Mouse (Mus musculus) C3H10T1/2 (cell line): Measurements from ENCODE around the gene Ube2e1. TPM values are rescaled to one million over a fixed set of nuclear protein-coding genes. Genes with fewer than 3 reads are reported as not detected.

ENCODE experiments used
- polyA plus RNA-seq, 2 experiments: library from polyadenylated mRNA; unstranded; fragments of >200 nt; fragmentation: generic; extraction: Trizol; gene quantifications; one replicate each; pipeline ENCODE4 v1.2.1; 2012; ENCODE audit warnings: missing spikeins in 2 of 2

Ube2e1 gene
- polyA plus RNA-seq = 10 to 100 TPM in 1 of 2 experiments, 1 to 10 TPM in 1; 3.5 to 25.2 TPM

DNA sequence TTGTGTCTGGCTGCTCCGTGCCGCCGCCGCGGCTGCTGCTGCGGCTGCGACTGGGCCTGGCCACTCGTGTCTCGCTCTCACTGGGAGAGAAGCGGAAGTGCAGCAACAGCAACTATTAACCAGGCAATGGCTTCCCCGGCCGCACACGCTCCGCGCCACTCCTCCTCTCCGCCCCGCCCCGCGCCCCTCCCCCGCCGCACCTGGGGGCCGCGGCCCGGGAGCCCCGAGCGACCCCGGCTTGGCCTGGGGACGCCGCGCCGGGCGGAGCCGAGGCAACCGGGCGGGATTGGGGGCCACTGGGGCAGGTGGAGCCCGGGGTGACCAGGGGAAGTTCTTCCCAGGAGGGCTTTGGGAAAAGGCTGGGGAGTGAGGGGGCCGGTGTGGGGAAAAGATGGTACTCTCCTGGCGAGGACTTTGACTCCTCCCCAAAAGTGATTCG lies at the start of gene Ube2e1:
TSS of gene Ube2e1 (minus strand) at position 167 of the 439 bp plus-strand sequence.

DNA sequence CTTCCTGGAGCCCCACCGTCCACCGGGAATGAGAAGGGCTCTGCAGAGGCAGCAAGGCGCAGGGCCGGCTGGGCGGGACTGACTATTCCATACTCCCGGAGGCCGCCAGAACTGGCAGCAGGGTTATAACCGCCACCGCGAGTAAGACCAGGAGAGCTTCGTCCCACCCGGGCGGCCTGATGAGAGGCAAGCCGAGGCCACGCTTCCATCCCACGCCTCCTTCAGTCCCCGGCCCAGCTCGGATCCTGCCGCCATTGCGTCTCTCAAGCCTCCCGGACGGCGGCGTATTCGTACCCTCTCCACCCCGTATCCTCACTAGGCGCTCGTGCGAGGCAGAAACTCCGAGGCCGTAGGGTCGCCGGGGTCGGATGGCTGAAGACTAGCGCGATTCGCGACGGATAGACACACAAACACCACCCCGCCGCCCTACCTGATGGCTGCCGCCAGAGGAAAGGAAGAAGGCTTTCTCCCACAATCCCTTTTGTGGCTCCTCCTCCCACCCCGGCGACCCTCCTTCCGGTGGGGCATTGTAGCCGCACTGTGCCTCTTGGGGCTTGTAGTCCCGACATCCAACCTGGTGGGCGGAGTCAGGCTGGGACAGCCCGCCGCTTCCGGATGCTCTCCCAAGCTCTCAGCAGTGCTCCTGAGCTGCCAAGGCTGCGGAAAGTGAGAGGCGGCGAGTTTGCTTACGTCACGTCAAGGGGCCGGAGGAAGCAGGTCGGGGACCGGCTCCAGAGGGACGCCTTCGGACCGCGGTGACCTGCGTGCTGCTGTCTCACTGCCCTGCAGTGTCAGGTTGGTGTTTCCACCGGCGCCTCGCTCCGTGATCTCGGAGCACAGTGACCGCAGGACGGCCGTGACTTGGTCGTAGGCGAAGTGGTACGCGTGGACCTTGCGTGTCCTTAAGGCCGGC lies 60.9 kb downstream of the Ube2e1 start, which contains the start of the genes Nkiras1 and Rpl15:
TSS of gene Nkiras1 (plus strand) at position 608 of the 913 bp plus-strand sequence.
TSS of gene Rpl15 (minus strand) at position 863 of the 913 bp plus-strand sequence.

DNA sequence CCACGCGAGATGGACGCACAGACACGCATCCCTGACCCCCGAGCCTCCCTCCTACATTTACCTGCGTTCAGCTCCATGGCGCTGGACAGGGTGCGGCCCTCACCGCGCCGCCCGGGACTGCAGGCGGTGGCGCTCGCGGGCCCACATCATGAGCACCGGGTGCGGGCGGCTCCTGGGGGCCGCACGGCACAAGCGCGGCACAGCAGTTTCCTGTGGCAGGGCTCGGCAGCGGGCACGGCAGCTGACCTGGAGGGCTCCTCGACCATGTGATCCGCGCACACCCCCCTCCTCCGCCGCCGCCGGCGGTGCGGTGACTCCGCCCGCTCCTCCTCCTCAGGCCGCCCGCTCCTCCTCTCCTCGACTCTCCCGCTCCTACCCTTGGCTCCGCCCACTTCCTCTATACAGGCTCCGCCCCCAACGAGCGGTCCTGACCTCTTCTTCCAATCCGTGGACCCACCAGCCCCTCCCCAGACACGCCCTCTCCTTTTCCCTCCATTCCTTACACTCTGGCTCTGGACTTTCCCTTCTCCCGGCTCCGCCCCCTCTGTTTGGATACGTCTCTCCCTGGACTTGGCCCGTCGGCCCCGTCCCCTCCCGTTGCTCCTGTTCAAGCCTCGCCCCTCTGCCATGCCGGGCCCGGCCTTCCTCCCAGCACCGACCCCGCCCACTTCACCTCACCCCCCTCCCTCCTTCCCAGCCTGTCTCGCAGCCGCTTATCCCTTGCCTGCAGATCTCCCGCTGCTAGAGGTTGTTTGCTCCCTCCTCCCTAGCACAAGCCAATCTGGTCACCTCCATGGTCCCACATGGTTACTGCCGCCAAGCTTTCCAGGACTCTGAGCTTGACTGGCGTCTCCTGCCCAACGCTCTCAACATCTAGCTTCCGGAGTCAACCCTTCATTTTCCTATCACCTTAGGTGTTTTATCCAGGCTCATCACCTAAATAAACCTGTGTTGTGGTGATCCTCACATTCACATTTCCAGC lies 92.6 kb downstream of the Ube2e1 start, which contains the start of gene Nr1d2:
TSS of gene Nr1d2 (minus strand) at position 378 of the 982 bp plus-strand sequence.

Other genes starting within 250 kb of the Ube2e1 start
- gene Nr1d2, start 92.7 kb downstream of the Ube2e1 start, polyA plus RNA-seq = 1 to 10 TPM in 1 of 2 experiments, under 1 TPM in 1; 0.20 to 2.4 TPM
- gene Nkiras1, start 60.7 kb downstream of the Ube2e1 start, polyA plus RNA-seq = 1 to 10 TPM in 1 of 2 experiments, under 1 TPM in 1; 0.63 to 3.3 TPM
- gene Rpl15, start 60.5 kb downstream of the Ube2e1 start, polyA plus RNA-seq = 1,000 to 10,000 TPM; 1,713 to 3,993 TPM